Mouse (Mus musculus) hindlimb bud, embryonic 11.5 days (tissue): ENCODE data around the gene Ccdc134.
A peak's percentile ranks its signal among the peaks of the same experiment; 100 is the strongest.

Experiments used
- DNase-seq: peaks from one replicate; pipeline ENCODE4 v3.0.0-alpha.2; 2012; ENCODE audit warnings: low read depth, low spot score; ENCODE audit errors: extremely low spot score

The Ccdc134 gene

GRCm38 (mm10) chr15:82169671-82170070, 41.9 kb downstream of the Ccdc134 start:
- DNase-seq = no peak

- DNase-seq = no peak
Measured at GRCm38 (mm10) chr15:82170437-82171377, 43.0 kb downstream of the Ccdc134 start.

DNA sequence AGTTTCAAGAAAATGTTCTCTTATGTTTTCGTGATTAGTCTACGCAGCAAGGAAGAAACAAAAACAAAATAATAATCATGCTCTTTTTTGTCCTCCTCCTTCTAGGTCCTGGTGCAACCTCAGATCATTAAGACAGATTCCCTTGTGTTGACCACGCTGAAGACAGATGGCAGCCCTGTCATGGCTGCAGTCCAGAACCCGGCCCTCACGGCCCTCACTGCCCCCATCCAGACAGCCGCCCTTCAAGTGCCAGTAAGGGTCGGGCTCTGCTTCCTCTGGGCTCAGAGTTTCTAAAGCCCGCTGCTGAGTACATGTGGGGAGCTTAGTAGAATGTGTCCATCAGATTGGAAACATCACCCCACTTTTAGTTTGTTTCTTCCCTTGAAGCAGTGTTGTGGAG, 44.9 kb downstream of the Ccdc134 start:
- no peak for DNase-seq

DNA sequence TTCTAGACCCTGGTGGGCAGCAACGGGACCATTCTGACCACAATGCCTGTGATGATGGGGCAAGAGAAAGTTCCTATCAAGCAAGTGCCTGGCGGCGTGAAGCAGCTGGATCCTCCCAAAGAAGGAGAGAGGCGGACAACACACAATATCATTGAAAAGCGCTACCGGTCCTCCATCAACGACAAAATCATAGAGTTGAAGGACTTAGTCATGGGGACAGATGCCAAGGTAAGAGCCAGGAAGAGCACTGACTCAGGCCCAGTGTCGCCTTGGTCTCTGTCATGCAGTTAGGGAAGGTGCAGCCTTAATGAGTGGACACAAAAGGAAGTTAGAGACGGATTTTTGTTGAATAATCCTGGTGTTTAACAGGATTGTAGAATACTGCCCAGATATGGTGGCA, 47.4 kb downstream of the Ccdc134 start:
- DNase-seq = no peak

GRCm38 (mm10) chr15:82177743-82178290, 50.1 kb downstream of the Ccdc134 start:
- DNase-seq = no peak

- no peak for DNase-seq
Measured at GRCm38 (mm10) chr15:82181131-82181530, 53.4 kb downstream of the Ccdc134 start.

DNA sequence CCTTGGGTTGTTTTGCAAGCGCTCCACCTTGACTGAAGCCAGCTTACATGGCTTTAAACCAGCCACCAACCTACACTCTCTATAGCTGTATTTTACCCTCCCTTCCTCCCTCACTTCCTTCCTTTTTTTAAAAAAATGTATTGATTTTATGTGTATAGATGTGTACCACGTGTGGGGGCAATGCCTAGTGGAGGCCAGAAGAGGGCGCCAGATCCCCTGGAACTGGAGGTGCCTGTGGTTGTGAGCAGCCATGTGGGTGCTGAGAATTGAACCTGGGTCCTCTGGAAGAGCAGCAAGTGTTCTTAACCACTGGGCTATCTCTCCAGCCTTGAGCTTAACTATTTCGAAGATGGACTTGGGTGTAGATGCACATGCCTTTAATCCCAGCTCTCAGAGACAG, 54.6 kb downstream of the Ccdc134 start:
- DNase-seq = no peak

- DNase-seq = no peak
Measured at GRCm38 (mm10) chr15:82183596-82183995, 55.9 kb downstream of the Ccdc134 start.

DNA sequence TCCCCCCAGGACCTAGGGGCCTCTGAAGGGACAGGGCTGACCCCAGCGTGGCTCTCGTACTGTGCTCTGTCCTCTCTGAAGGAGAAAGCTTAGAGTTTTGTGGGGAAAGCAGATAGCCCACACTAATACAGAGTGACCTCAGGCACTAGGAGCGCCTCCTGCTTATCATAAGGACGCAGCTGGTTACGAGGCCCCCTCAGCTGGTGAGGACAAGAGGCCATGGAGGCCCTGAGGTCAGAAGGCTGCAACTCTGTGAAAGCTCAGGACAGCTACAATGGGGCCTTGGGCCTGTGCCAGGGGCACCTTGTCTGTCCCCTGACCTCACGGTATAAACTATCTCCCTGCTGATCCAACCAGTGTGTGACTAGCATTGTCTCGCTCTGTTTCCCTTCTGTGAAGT, 56.5 kb downstream of the Ccdc134 start:
- DNase-seq = no peak

DNA sequence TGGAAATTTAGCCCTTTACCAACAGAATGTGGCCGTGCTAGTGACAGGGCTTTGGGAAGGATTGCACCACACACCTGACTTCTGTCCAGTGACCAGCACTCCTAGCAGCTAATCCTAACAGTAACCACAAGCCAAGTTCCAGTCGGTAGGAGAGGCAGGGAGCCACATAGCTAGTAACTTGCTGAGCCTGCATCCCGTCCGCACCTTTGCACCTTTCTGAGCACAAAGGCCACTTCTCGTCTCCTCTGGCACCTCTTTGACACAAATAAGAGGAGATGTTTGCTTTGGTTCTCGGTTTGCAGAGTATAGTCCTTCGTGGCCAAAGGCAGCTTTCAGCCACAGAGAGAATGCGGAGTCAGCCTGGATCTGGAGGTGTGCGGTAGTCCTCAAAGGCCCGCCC, 56.9 kb downstream of the Ccdc134 start:
- DNase-seq = no peak

DNA sequence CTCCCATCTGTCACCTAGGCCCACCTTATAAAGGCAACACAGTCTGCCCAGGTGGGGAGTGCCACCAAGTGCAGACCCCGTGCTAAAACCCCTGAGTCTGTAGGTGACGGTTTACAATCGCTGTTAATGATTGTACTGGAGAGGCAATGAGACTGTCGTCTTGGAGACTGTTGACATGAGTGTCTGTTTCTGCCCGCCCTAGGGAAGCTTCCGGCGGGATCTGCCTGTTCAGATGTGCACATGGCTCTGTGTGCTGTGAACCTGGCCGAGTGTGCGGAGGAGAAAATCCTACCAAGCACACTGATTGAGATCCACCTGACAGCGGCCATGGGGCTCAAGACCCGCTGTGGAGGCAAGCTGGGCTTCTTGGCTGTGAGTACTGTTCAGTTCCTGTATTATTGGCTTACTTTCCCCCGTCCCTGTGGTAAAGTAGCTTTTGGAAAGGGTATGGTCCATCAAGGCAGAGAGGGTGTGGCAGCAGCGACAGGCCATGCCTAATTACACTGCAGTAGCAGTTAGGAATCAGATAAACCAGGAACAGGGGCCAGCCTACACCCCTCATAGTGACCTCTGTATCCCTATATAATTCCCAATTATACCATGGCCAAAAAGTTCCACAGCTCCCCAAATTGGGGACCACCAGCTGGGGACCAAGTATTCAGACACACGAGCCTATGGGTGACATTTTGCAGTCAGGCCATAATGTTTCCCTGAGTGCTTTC, 57.5 kb downstream of the Ccdc134 start:
- no peak for DNase-seq

DNA sequence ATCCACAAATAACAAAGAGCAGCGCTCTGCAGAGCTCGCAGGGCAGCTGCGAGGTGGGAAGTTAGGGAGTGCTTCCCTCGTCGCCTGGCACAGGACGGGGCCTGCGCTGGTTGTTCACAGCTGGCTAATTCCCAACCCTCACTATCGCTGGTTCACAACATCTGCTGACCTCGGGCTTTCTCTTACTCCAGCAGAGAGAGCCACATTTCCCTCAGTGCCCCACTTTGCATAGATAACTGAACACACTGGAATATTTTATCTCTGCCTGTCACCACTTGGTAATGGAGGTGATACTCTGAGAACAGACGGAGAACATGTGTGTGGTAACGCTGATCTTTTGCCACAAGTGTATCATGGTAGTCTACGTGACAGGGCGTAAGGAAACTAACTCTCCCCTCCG, 58.4 kb downstream of the Ccdc134 start:
- no peak for DNase-seq

GRCm38 (mm10) chr15:82186931-82187330, 59.2 kb downstream of the Ccdc134 start:
- DNase-seq = no peak

DNA sequence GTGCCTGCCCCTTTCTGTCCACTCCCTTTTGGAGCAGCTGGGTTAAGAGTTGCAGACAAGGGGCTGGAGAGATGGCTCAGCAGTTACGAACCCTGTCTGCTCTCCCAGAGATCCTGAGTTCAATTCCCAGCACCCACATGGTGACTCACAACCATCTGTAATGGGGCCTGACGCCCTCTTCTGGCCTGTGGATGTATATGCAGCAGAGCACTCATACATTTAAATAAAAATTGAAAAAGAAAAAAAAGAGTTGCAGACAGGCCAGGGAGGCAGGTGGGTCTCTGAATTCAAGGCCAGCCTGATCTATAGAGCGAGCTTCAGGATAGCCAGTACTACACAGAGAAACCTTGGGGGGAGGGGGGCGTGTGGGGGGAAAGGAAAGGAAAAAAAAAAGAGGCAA, 59.7 kb downstream of the Ccdc134 start:
- DNase-seq = no peak

- no peak for DNase-seq
Measured at GRCm38 (mm10) chr15:82187924-82188323, 60.2 kb downstream of the Ccdc134 start.

DNA sequence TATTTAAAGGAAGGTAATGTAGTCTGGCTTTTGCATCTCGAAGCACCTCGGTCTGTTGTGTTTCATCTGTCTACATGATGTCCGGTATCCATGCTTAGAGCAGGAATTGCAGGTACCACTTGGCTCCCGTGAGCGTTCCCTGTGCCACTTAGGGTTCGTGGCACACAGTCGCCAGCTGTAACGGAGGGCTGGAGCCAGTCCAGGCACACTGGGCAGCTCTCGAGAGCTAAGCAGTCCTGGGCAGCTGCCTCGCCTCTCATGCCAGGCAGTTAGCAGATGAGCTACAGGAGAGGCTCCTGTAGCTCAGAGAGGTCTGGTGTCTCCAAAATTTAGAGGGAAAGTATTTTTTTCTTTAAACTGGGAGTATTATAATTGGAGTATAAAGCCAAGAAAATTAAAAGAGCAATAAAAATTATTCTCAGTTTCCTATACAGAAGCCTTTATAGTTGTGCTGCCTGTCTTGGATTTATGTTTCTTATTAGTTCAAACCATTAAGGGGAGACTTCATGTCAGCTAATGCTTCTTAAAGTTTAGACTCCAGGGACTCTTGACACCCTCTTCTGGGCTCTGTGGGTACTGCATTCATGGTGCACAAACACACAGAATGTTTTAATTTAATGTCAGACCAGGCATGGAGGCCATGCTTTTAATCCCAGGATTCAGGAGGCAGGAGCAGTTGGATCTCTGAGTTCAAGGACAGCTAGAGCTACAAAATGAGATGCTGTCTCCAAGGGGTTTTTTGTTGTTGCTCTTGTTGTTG, 60.9 kb downstream of the Ccdc134 start:
- DNase-seq = peak; percentile 41
